Mouse (Mus musculus) cerebellum, adult 2 months (tissue): ENCODE measurements around the gene Ubr2.

ENCODE experiments used
- CTCF ChIP-seq: fragments of 200-500 bp; IDR thresholded peaks from 2 replicates; pipeline ENCODE4 v1.5.1; 2011; ENCODE audit warnings: low read depth, mild to moderate bottlenecking, control low read depth, low read length, moderate library complexity, borderline replicate concordance; ENCODE audit not compliant: insufficient read depth
- POLR2A ChIP-seq: fragments of 200-500 bp; IDR thresholded peaks from 2 replicates; pipeline ENCODE4 v1.6.1; 2011; ENCODE audit warnings: low read length, control low read depth, borderline replicate concordance; ENCODE audit not compliant: insufficient read depth

DNA sequence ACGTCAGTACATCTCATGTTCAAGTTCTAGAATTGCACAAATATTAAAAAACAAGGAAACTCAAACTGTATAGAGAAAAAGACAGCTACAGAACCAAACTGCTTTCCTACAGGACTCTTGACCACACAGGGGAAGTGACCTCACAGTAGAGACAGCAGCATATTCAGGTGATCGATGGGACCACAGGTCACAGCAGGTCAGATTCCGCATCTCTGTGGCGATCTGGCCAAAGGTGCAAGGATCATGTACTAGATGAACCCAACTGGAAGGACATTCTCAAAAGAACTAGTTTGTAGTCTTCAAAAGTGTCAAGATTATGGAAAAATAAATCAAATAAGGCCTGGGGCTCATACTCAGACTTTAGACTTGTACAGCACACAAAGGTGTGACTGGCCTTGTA lies 11.5 kb downstream of the Ubr2 start:
- TF ChIP-seq POLR2A, result no peak
- no peak for TF ChIP-seq CTCF
